Mouse (Mus musculus): ENCODE results near the gene Dnah11.

GRCm38 (mm10) chr12:118220062-118220461 lies 21.2 kb upstream of the Dnah11 start:
- no peak for TF ChIP-seq CTCF (IDR thresholded peaks at IDR 0.05; ENCODE audit: low read depth, low read length)
- TF ChIP-seq POLR2A (IDR thresholded peaks at IDR 0.05; ENCODE audit: extremely low read depth, insufficient read depth, low read length) = no peak

Data from liver, adult 2 months (tissue).